Mouse (Mus musculus) 3134 (cell line): ENCODE data around the gene Cckbr.
"Not testable (repeated sequence)": the region's sequence is repeated elsewhere in the genome, so short reads cannot be mapped to it uniquely, and the experiment has no call there.

Experiments used
- DNase-seq: peaks from one replicate; pipeline ENCODE4 v3.0.0-alpha.2; 2011; ENCODE audit warnings: low spot score; ENCODE audit not compliant: insufficient read length; ENCODE audit errors: extremely low read depth

Gene Cckbr

GRCm38 (mm10) chr7:105425424-105426043, at the start of gene Cckbr:
Cckbr (plus strand) TSS chr7:105425731.
- DNase-seq = no peak

DNA sequence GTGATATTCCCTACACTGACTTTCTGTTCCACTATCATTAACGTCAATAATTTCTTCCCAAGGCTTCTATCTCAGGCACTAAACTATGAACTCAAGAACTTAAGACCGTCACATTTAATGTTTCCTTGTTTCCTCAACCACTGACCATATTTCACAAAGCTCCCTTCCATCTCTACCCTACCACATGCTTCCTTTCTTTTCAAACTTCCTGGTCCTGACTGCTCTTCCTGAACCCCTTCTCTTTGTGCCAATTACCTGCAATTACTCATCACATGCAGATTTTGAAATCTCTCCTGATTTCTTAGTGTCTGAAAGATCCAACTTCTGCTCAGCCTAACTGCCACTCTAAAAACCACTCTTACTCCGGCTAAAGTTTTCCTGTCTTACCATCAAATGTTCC, 45.2 kb upstream of the Cckbr start:
- DNase-seq = no peak

GRCm38 (mm10) chr7:105387696-105388095, 37.8 kb upstream of the Cckbr start:
- DNase-seq = no peak

DNA sequence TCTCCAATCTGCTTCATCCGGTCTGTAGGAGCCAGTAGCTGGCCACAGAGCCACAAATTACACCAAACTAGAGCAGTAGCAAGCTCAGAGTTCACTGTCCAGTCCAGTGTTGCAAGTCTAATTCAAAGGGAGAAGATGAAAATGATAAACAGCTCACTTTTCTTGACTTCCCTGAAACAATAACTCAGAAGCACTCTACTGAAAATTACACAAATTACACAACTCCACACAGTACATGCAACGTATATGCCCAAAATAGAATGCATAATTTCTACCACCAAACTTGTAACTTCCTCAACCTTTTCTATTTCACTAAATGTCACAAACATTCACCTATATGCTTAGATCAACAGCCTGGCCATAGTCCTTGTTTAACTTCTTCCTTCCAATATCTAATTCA, 35.3 kb upstream of the Cckbr start:
- DNase-seq = no peak

DNA sequence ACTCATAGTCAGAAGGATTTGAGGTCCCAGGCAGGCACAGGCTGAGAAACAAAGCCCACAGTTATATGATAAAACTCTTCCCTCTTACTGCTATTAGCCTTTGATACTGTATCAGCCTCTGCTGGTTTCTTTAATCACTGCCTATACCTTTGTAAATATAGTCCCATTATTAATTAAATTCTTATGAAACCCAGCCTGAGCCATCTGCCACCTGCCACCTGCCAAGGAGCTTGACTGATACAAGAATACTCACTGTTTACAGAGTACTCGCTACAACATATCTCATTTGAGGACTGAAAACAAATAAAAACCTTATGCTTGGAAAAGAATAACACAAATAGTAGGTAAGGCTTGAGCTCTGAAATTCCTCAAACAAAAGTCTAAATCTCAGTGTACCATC, 30.9 kb upstream of the Cckbr start:
- DNase-seq = no peak

GRCm38 (mm10) chr7:105395131-105395820, 30.3 kb upstream of the Cckbr start:
- no peak for DNase-seq

DNA sequence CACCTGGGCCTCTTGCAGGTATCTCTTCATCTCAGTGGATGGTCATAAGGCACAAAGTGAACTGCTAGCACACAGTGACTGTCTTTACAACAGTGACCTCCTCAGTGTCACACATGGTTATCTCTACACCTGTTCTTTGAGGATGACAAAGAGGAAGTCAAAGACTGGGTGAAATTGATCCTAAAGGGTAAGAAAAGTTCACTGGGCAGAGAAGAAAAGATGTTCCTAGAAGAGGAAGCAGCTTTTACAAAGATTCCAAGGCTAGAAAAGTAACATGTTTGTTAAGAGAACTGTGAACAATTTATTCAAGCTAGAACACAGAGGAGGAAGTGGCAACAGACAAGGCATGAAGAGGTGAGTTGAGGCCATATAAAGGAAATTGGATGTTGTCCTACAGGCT, 29.4 kb upstream of the Cckbr start:
- no peak for DNase-seq

- no peak for DNase-seq
Measured at GRCm38 (mm10) chr7:105399058-105399934, 26.2 kb upstream of the Cckbr start.

DNA sequence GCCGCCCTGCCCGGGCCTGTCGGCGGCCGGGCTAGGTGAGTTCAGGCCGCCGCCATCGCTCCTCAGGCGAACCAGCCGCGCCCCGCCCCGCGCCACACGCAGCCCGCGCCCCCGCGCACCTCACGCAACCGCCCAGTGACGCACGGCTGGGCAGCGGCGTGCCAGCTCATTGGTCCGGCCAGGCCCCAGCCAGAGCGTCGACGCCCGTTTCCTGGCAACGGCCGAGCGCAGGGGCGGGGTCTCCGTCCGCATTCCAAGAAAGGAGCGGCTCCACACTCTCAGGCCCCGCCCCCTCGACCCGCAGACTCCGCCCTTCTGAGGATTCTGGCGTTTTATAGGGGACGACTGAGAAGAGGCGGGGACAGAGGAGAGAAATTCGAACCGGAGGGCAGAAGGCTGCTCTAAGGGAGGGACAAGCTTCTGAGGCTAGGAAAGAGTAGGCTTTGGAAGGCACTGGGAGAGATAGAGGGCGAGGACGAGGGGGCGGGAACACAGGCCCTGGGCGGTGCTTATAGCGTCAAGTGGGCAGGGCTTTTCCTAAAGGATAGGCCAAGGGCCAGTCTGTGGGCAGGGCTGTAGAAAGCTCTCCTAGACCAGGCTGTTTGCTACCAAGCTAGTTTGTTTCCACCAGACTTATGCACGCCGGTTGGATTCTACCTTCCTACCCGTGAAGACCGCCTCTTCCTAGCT, 25.5 kb upstream of the Cckbr start, which contains the start of gene Fam160a2:
Fam160a2 (minus strand) TSS at position 120 of the 690 bp plus-strand sequence.
- peak; percentile 98 for DNase-seq

DNA sequence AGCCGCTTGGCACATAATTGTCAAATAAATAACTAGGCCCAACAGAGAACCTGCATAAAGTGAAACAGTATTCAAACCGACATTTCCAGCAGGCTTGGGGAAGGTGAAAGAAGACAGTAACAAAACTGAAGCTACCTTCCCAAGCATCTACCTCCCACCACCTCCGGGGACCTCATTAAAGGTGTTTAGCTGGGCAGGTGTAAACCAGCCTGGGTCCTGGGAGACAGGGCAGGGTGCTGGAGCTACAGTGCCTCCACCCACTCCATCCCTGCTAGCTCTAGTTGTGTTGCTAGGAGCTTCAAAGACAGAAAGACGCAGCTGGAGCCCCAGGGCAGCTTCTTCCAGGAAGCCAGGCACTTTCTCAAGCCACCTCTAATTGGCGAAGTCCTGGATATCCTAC, 21.3 kb upstream of the Cckbr start, which contains the start of gene Cnga4:
Cnga4 (plus strand) TSS at position 301 of the 400 bp plus-strand sequence.
- DNase-seq = no peak

GRCm38 (mm10) chr7:105406322-105406721, 19.2 kb upstream of the Cckbr start:
- DNase-seq = no peak

- DNase-seq = not testable (repeated sequence)
Measured at GRCm38 (mm10) chr7:105411874-105412632, 13.5 kb upstream of the Cckbr start.

- DNase-seq = no peak
Measured at GRCm38 (mm10) chr7:105414385-105414784, 11.1 kb upstream of the Cckbr start.

DNA sequence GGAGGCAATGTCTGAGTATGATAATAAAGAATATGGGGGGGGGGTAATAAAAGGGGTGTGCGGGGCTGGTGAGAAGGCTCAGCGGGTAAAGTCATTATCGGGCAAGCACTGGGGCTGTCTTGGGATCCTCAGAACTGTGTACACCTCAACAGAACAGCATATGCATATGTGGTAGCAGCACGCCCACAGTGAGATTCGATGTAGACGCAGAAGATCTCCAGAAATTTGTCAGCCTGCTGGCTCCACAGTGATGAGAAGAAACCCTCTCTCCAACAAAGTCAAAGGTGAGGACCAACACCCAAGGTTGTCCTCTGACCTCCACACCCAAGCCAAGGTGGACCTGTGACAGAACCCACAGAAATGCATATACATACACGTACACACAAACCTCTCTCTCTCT, 9.0 kb upstream of the Cckbr start:
- DNase-seq = no peak

DNA sequence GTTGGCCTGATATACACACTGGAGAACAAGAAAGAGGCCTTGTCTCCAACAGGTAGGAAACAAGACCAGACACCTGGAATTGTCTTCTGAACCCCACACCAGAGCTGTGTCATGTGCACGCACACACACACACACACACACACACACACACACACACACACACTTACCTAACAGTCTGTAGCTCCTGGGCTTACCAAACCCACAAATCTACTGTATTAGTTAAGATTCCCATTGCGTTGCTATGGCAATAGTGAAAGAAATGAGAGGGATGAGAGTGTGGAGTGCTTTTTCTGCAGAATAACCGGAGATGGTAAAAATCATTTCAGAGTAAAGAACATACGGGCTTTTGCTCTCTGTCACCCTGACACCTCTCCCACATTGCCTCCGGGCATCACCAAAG, 7.4 kb upstream of the Cckbr start:
- no peak for DNase-seq

DNA sequence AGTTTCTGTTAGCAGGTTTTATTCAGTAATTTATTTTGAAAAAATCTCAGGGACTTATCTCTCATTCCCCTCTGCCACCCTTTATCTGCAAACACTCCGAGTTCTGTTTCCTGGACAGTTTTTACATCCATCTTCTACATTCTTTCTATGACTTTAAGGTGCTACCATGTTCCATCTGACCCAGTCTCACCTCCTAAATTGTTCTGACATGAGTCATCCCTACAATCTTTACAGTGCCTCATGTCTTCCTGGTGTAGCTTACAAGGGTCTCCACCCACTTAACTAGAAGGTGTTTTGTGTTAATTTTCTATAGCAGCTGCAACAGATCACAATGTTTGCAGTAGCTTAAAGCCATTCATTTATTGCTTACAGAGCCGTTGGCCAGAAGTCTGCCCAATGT, 4.6 kb upstream of the Cckbr start:
- DNase-seq = no peak

DNA sequence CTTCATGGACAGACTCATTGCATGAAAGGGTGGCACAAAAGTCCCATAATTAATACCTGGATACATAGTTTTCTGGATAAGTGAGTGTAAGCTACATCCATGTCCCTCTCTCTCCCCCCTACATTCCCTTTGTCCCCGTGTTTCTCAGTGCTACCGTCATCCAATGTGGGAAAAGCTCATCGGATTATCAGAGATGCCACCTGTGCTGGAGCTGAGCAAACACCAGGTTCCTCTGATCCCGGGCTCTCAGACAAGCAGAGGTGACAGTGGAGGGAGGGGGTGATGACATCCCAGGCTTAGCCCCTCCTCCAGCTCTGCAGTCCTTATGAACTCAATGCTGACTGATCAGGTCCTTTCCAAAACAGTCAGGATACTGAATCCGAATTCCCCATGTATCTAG, 1.2 kb upstream of the Cckbr start:
- no peak for DNase-seq

DNA sequence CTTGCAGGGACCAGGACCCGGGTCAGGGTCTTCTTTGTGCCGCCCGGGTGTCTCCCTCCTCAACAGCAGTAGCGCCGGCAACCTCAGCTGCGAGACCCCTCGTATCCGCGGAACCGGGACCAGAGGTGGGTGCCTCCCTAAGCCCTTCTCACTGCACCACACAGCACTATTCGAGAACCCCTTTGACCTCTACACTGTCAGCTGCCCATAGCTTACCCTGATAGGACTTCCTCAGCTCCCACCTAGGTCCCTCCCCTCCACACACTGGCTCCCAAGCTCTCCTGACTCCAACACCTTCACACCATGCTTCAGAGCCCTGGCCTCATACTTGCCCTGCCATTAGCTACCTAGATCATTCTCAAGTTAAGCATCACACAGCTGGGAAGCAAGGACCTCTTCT, 520 bp downstream of the Cckbr start:
- no peak for DNase-seq

- no peak for DNase-seq
Measured at GRCm38 (mm10) chr7:105432058-105432457, 6.5 kb downstream of the Cckbr start.

- DNase-seq = no peak
Measured at GRCm38 (mm10) chr7:105433859-105434258, 8.3 kb downstream of the Cckbr start.
